Mouse (Mus musculus) bone marrow macrophage, adult 2 months (primary cell): ENCODE results near the gene Snx21.

ENCODE experiments used
- CTCF ChIP-seq: IDR thresholded peaks from 2 replicates; pipeline ENCODE4 v1.5.1; 2012; ENCODE audit warnings: low read depth, mild to moderate bottlenecking, low read length, moderate library complexity
- POLR2A ChIP-seq: IDR thresholded peaks from 2 replicates; pipeline ENCODE4 v1.6.1; 2012; ENCODE audit warnings: mild to moderate bottlenecking, low read depth, low read length, borderline replicate concordance

- no peak for TF ChIP-seq CTCF
- no peak for TF ChIP-seq POLR2A
Observed at GRCm38 (mm10) chr2:164827146-164827850, 41.7 kb downstream of the Snx21 start.
